Mouse (Mus musculus) spleen, adult 12 weeks (tissue): Measurements from ENCODE around the gene Gm6583.
"Not testable (repeated sequence)": the region's sequence is repeated elsewhere in the genome, so short reads cannot be mapped to it uniquely, and the experiment has no call there.

ENCODE experiments used
- DNase-seq: peaks from one replicate; pipeline ENCODE4 v3.0.0; 2022; ENCODE audit warnings: low spot score

Gene Gm6583

DNA sequence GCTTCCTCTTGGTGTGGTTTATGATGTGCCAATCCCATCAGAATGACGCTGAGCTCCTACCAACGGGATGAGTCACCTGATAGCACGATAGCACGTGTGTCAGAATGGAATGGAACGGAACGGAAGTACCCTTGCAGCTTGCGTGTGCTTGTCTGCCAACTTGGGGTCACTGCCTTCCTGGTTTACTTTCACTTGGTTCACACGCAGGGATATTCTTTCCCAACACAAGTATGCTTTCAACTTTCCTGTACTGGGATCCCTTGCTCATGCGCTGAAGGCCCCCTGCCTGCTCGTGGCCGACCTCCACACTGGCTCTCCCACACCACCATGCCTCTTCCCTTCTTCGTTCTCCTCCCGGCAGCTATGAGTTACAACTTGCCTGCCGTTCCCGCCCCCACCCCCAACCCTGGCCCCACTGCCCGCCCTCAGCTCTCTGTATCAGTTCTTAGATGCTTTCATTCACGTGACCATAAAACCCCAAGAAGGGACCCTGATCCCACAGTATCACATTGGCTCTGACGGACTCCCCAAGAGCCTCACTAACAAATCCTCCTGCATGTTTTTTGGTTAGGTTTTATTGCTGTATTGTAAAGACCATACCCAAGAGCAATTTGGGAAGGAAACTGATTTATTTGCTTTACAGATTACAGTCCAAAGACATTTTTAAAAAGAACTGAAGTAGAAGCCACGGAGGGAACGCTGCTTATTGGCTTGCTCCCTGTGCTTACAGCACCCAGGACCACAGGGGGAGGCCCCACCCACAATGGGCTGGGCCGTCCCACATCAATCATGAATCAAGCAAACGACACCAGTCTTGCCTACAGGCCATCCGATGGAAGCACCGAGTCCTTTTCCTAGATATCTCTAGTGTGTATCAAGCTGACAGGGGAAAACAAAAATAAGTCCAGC lies 30.9 kb downstream of the Gm6583 start:
- DNase-seq, result peak; percentile 41

DNA sequence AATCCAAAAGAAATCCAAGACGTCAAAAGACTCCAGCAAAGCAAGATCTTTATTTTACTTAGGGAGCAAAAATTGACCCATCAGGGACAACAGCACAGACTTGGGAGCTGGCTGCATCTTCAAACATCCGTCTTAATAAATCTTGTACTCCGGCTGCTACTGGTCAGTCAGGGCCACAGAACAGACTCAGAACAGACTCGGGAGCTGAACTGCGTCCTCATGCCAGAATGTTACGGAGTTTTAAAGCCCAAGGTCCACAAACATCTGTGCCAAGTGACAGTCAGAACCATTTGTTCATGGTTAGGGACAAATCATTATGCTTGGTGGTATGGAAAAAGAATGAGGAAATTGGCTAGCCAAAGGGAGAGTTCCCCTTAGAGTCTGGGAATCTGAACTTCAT lies 32.6 kb downstream of the Gm6583 start:
- DNase-seq, result no peak

- DNase-seq, result no peak
These were observed 34.5 kb downstream of the Gm6583 start for GRCm38 (mm10) chr5:112321376-112321775.

GRCm38 (mm10) chr5:112320936-112321335 lies 34.9 kb downstream of the Gm6583 start:
- DNase-seq, result no peak

GRCm38 (mm10) chr5:112320379-112320778 lies 35.5 kb downstream of the Gm6583 start:
- no peak for DNase-seq

GRCm38 (mm10) chr5:112319343-112319742 lies 36.5 kb downstream of the Gm6583 start:
- not testable (repeated sequence) for DNase-seq

- DNase-seq, result no peak
These were observed 38.5 kb downstream of the Gm6583 start for GRCm38 (mm10) chr5:112317328-112317727.

DNA sequence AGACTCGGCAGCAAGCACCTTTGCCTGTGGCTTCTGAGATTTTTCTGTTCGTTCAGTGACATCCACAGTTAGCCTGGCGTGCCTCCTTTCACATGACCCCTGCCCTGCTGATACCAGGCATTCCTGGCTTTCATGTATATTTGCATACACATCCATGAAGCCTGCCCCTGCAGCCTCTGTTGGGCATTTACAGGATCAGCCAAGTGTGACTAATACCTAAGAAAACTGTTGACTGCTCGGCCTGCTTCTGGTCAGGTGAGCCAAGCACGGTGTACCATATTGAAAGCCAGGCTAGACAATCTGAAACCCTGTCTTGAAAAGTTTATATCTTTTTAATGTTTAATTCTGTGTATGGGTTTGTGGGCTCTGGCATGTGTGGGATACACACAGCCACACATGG lies 39.4 kb downstream of the Gm6583 start:
- no peak for DNase-seq

- no peak for DNase-seq
These were observed 42.5 kb downstream of the Gm6583 start for GRCm38 (mm10) chr5:112313222-112313885.

- DNase-seq, result no peak
These were observed 50.0 kb downstream of the Gm6583 start for GRCm38 (mm10) chr5:112305842-112306241.
